Mouse (Mus musculus): ENCODE measurements at regions not wholly inside any gene's neighbourhood (a gene's known extent, or its start where the extent isn't known, plus 50 kb on each side); places are given as distances from the start of the nearest gene placed in this dataset.

DNA sequence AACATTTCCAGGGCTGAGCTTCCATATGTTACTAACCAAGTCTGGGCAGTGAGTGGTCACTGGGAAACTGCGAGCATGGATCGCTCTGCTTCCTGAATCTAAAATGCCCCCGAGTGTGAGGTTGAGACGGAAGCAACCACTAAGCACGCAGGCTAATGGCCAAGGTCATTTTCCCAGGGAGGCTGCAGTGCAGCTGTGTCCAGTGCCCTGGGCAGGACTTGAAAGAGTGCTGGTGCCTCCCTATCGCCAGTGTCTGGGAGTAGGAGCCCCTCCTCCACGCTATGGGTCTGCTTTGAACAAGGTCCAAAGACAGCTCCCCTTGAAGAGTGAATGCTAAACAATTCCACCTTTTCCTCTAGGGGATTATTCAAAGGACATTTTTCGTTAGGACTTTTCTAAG, 189.5 kb upstream of the Cnr1 start:
- TF ChIP-seq CTCF (IDR thresholded peaks at IDR 0.05; ENCODE audit: extremely low read depth, insufficient read depth, low read length) (no peak), POLR2A (IDR thresholded peaks at IDR 0.05; ENCODE audit: extremely low read depth, insufficient read depth, low read length) (no peak)

Measured in cortical plate, adult 2 months (tissue).